Mouse (Mus musculus) left cerebral cortex, adult 18-20 months (tissue): ENCODE measurements around the gene Gm11007. TPM values are rescaled to one million over a fixed set of nuclear protein-coding genes. Genes with fewer than 3 reads are reported as not detected.
"Not testable (repeated sequence)": the region's sequence is repeated elsewhere in the genome, so short reads cannot be mapped to it uniquely, and the experiment has no call there.

Experiments used
- DNase-seq, 2 experiments: peaks; one replicate each; pipeline ENCODE4 v3.0.0; 2021 to 2022; ENCODE audit warnings: low spot score in 2 of 2, mixed read lengths in 1 of 2
- long read RNA-seq, 2 experiments: library from polyadenylated mRNA; stranded (forward); transcript quantifications; one replicate each; pipeline ENCODE4 v2.0.0; 2021
- total RNA-seq, 2 experiments: library from RNA; stranded (reverse); gene quantifications; 2 replicates each; pipeline ENCODE4 v1.2.3; 2021

The Gm11007 gene
- total RNA-seq = not detected
- long read RNA-seq, experiment 1, partial matches to known transcripts = 0 of 15 reads
- long read RNA-seq, experiment 1, other reads (novel, unspliced or antisense) = 15 of 15 reads
- long read RNA-seq, experiment 2 = 0 reads

- DNase-seq = not testable (repeated sequence)
Observed at GRCm38 (mm10) chr2:175643678-175644077, at the start of gene Gm11007. Gene Gm11007 (plus strand): TSS chr2:175643978.

Other genes starting within 250 kb of the Gm11007 start
- gene Gm4724, start 208.2 kb upstream of the Gm11007 start, total RNA-seq = 10 to 100 TPM in 1 of 2 experiments, 1 to 10 TPM in 1; 7.6 to 11.0 TPM
- gene Zfp965, start 174.0 kb upstream of the Gm11007 start, total RNA-seq = 1 to 10 TPM; 4.5 TPM
- gene Zfp969, start 59.7 kb downstream of the Gm11007 start, total RNA-seq = 1 to 10 TPM in 1 of 2 experiments, not detected in 1; 3.6 TPM
- not detected for gene Gm2007, start 97.6 kb downstream of the Gm11007 start, total RNA-seq
- 10 to 100 TPM in 1 of 2 experiments, not detected in 1; 16.9 TPM for gene Gm14288, start 157.1 kb downstream of the Gm11007 start, total RNA-seq
- gene Gm6710, start 225.2 kb downstream of the Gm11007 start, total RNA-seq = 10 to 100 TPM; 51.8 to 58.8 TPM